Mouse (Mus musculus) embryonic facial prominence, embryonic 13.5 days (tissue): ENCODE results near the gene Slc44a4. TPM values are rescaled to one million over a fixed set of nuclear protein-coding genes. Genes with fewer than 3 reads are reported as not detected.

Experiments used
- polyA plus RNA-seq: library from polyadenylated mRNA; unstranded; fragments of >200 nt; fragmentation: Nextera tagmentation; extraction: Ambion mirVana; gene quantifications from 2 replicates; pipeline ENCODE4 v1.2.1, GENCODE M21; 2015

Slc44a4 gene
- polyA plus RNA-seq, 1 experiment from 2014 or later: 0.24 TPM

Other genes starting within 250 kb of the Slc44a4 start
- 0.03 and 0.04 TPM in 2 replicates for gene Tnxb, start 243.9 kb upstream of the Slc44a4 start, polyA plus RNA-seq
- gene C4b, start 170.6 kb upstream of the Slc44a4 start, polyA plus RNA-seq: 0.34 TPM in 1 of 2 replicates, not detected in the other
- not detected in 2 replicates for gene Cyp21a1, start 109.9 kb upstream of the Slc44a4 start, polyA plus RNA-seq
- gene Stk19, start 77.5 kb upstream of the Slc44a4 start, polyA plus RNA-seq: 25.4 and 29.4 TPM in 2 replicates
- gene Dxo, start 77.4 kb upstream of the Slc44a4 start, polyA plus RNA-seq: 66.3 and 75.1 TPM in 2 replicates
- gene Skiv2l, start 64.3 kb upstream of the Slc44a4 start, polyA plus RNA-seq: 52.2 and 55.6 TPM in 2 replicates
- 119 and 126 TPM in 2 replicates for gene Nelfe, start 64.1 kb upstream of the Slc44a4 start, polyA plus RNA-seq
- 1.6 and 5.7 TPM in 2 replicates for gene Cfb, start 51.9 kb upstream of the Slc44a4 start, polyA plus RNA-seq
- 5.5 and 7.1 TPM in 2 replicates for gene Zbtb12, start 35.0 kb upstream of the Slc44a4 start, polyA plus RNA-seq
- not detected in 2 replicates for gene Gm20547, start 32.4 kb upstream of the Slc44a4 start, polyA plus RNA-seq
- gene C2, start 16.2 kb upstream of the Slc44a4 start, polyA plus RNA-seq: 2.7 and 3.2 TPM in 2 replicates
- gene Ehmt2, start 16.0 kb upstream of the Slc44a4 start, polyA plus RNA-seq: 98.5 and 100 TPM in 2 replicates
- 18.8 and 20.3 TPM in 2 replicates for gene Neu1, start 16.8 kb downstream of the Slc44a4 start, polyA plus RNA-seq
- 0.53 and 0.87 TPM in 2 replicates for gene Hspa1b, start 44.8 kb downstream of the Slc44a4 start, polyA plus RNA-seq
- gene Gm20481, start 55.4 kb downstream of the Slc44a4 start, polyA plus RNA-seq: not detected in 2 replicates
- 5.8 and 6.1 TPM in 2 replicates for gene Hspa1a, start 57.7 kb downstream of the Slc44a4 start, polyA plus RNA-seq
- 0.77 and 0.85 TPM in 2 replicates for gene Hspa1l, start 58.2 kb downstream of the Slc44a4 start, polyA plus RNA-seq
- 190 and 227 TPM in 2 replicates for gene Lsm2, start 67.4 kb downstream of the Slc44a4 start, polyA plus RNA-seq
- 102 and 112 TPM in 2 replicates for gene Vars, start 86.5 kb downstream of the Slc44a4 start, polyA plus RNA-seq
- 0.33 and 0.38 TPM in 2 replicates for gene Vwa7, start 102.1 kb downstream of the Slc44a4 start, polyA plus RNA-seq
- gene Sapcd1, start 113.5 kb downstream of the Slc44a4 start, polyA plus RNA-seq: 14.2 and 19.5 TPM in 2 replicates
- gene Msh5, start 132.3 kb downstream of the Slc44a4 start, polyA plus RNA-seq: 3.5 and 3.6 TPM in 2 replicates
- gene Clic1, start 135.5 kb downstream of the Slc44a4 start, polyA plus RNA-seq: 243 and 254 TPM in 2 replicates
- gene Ddah2, start 144.6 kb downstream of the Slc44a4 start, polyA plus RNA-seq: 358 and 374 TPM in 2 replicates
- gene Ly6g6c, start 150.9 kb downstream of the Slc44a4 start, polyA plus RNA-seq: 0.87 and 1.0 TPM in 2 replicates
- 0.77 and 0.89 TPM in 2 replicates for gene Mpig6b, start 151.7 kb downstream of the Slc44a4 start, polyA plus RNA-seq
- 4.3 and 4.9 TPM in 2 replicates for gene Ly6g6e, start 162.4 kb downstream of the Slc44a4 start, polyA plus RNA-seq
- gene Ly6g6d, start 163.6 kb downstream of the Slc44a4 start, polyA plus RNA-seq: 0.77 and 1.3 TPM in 2 replicates
- gene Ly6g6f, start 171.1 kb downstream of the Slc44a4 start, polyA plus RNA-seq: 0.18 and 0.23 TPM in 2 replicates
- gene Abhd16a, start 174.8 kb downstream of the Slc44a4 start, polyA plus RNA-seq: 89.6 and 90.1 TPM in 2 replicates
- not detected in 2 replicates for gene Ly6g5c, start 193.8 kb downstream of the Slc44a4 start, polyA plus RNA-seq
- gene Ly6g5b, start 201.0 kb downstream of the Slc44a4 start, polyA plus RNA-seq: 1.1 and 1.6 TPM in 2 replicates
- gene Gpank1, start 207.0 kb downstream of the Slc44a4 start, polyA plus RNA-seq: 21.1 and 24.1 TPM in 2 replicates
- gene Csnk2b, start 207.6 kb downstream of the Slc44a4 start, polyA plus RNA-seq: 278 and 298 TPM in 2 replicates
- 10.9 and 12.3 TPM in 2 replicates for gene D17H6S53E, start 211.9 kb downstream of the Slc44a4 start, polyA plus RNA-seq
- 0.28 and 8.7 TPM in 2 replicates for gene Apom, start 217.6 kb downstream of the Slc44a4 start, polyA plus RNA-seq
- gene Bag6, start 220.7 kb downstream of the Slc44a4 start, polyA plus RNA-seq: 65.1 and 67.8 TPM in 2 replicates